Mouse (Mus musculus) CH12.LX (cell line): ENCODE data around the gene Ifitm7. TPM values are rescaled to one million over a fixed set of nuclear protein-coding genes. Genes with fewer than 3 reads are reported as not detected.

Experiments used
- DNase-seq: peaks from one replicate; pipeline ENCODE4 v3.0.0-alpha.2; 2013; ENCODE audit errors: extremely low read depth
- H3K27ac ChIP-seq: 2 replicates; pipeline ENCODE4 v1.5.1; 2012; ENCODE audit warnings: low read depth, mild to moderate bottlenecking, control low read depth, moderate library complexity; ENCODE audit not compliant: insufficient read depth
- H3K27me3 ChIP-seq: replicated peaks from 2 replicates; pipeline ENCODE3; 2012; ENCODE audit warnings: inconsistent platforms
- H3K36me3 ChIP-seq, 2 experiments: replicated peaks in 1 of 2; 2 replicates each; pipeline versions ENCODE3 to v1.6.1; 2012; ENCODE audit warnings: inconsistent platforms in 1 of 2, low read length in 1 of 2, mild to moderate bottlenecking in 1 of 2, mixed read lengths in 1 of 2, moderate library complexity in 1 of 2; ENCODE audit not compliant: control insufficient read depth in 1 of 2, insufficient read depth in 1 of 2
- H3K4me1 ChIP-seq, 2 experiments: 2 replicates each; pipeline ENCODE4 v1.6.1; 2012; ENCODE audit warnings: inconsistent platforms in 1 of 2, moderate library complexity in 1 of 2; ENCODE audit not compliant: insufficient read depth in 2 of 2, control insufficient read depth in 1 of 2
- H3K4me2 ChIP-seq: 2 replicates; pipeline ENCODE4 v1.6.1; 2012; ENCODE audit warnings: low read depth, mild to moderate bottlenecking, control low read depth; ENCODE audit not compliant: poor library complexity, insufficient read depth, severe bottlenecking
- H3K4me3 ChIP-seq, 3 experiments: fragments of 150-350 bp in 1 of 3; sonication (generic) in 1 of 3; replicated peaks in 1 of 3; 2 replicates each; pipeline versions ENCODE3 to v1.5.1; 2011 to 2012; ENCODE audit warnings: low read depth in 2 of 3, low read length in 2 of 3, mild to moderate bottlenecking in 2 of 3, moderate library complexity in 2 of 3, control low read depth in 1 of 3, improper control_type of control experiment in 1 of 3, inconsistent platforms in 1 of 3, mixed read lengths in 1 of 3; ENCODE audit not compliant: poor library complexity in 1 of 3
- H3K79me2 ChIP-seq: replicated peaks from 2 replicates; pipeline ENCODE4 v1.6.1; 2012; ENCODE audit warnings: mild to moderate bottlenecking, moderate library complexity; ENCODE audit not compliant: control insufficient read depth, poor library complexity, insufficient read depth, severe bottlenecking; ENCODE audit errors: extremely low read depth
- H3K9ac ChIP-seq: 2 replicates; pipeline ENCODE4 v1.6.1; 2012; ENCODE audit warnings: low read depth, mild to moderate bottlenecking, control low read depth, moderate library complexity; ENCODE audit not compliant: insufficient read depth
- H3K9me3 ChIP-seq: replicated peaks from 2 replicates; pipeline ENCODE3; 2012; ENCODE audit warnings: low read length, inconsistent platforms, mixed read lengths
- BHLHE40 ChIP-seq: IDR thresholded peaks from 2 replicates; pipeline ENCODE4 v1.6.1; 2011; ENCODE audit warnings: mild to moderate bottlenecking, low read depth, low read length, improper control_type of control experiment
- CHD1 ChIP-seq: IDR thresholded peaks from 2 replicates; pipeline ENCODE4 v1.6.1; 2012; ENCODE audit warnings: low read depth, low read length, improper control_type of control experiment, inconsistent platforms
- CHD2 ChIP-seq: IDR thresholded peaks from 2 replicates; pipeline ENCODE4 v1.6.1; 2011; ENCODE audit warnings: low read length, improper control_type of control experiment
- CTCF ChIP-seq, 2 experiments: IDR thresholded peaks in 1 of 2; conservative IDR thresholded peaks in 1 of 2; 2 replicates each; pipeline ENCODE4 v1.5.1; 2011 to 2012; ENCODE audit warnings: low read depth in 2 of 2, low read length in 2 of 2, improper control_type of control experiment in 1 of 2, inconsistent platforms in 1 of 2, mild to moderate bottlenecking in 1 of 2, moderate library complexity in 1 of 2
- ELF1 ChIP-seq: IDR thresholded peaks from 2 replicates; pipeline ENCODE4 v1.6.1; 2014; ENCODE audit warnings: low read depth, mild to moderate bottlenecking, inconsistent platforms, low read length, improper control_type of control experiment
- EP300 ChIP-seq: IDR thresholded peaks from 2 replicates; pipeline ENCODE4 v1.6.1; 2011; ENCODE audit warnings: low read length, improper control_type of control experiment
- GABPA ChIP-seq: IDR thresholded peaks from 2 replicates; pipeline ENCODE4 v1.6.1; 2012; ENCODE audit warnings: low read depth, low read length, improper control_type of control experiment, inconsistent platforms; ENCODE audit not compliant: insufficient replicate concordance
- IRF4 ChIP-seq: IDR thresholded peaks from 2 replicates; pipeline ENCODE4 v1.6.1; 2014; ENCODE audit warnings: low read depth, mild to moderate bottlenecking, inconsistent platforms, low read length, improper control_type of control experiment
- JUND ChIP-seq: conservative IDR thresholded peaks from 2 replicates; pipeline ENCODE4 v1.6.1; 2011; ENCODE audit warnings: low read depth, low read length, improper control_type of control experiment
- MAX ChIP-seq: IDR thresholded peaks from 2 replicates; pipeline ENCODE4 v1.6.1; 2011; ENCODE audit warnings: low read length, improper control_type of control experiment
- MAZ ChIP-seq: IDR thresholded peaks from 2 replicates; pipeline ENCODE4 v1.6.1; 2012; ENCODE audit warnings: low read depth, mild to moderate bottlenecking, inconsistent platforms, low read length, improper control_type of control experiment, moderate library complexity
- MYC ChIP-seq: IDR thresholded peaks from 2 replicates; pipeline ENCODE4 v1.6.1; 2011; ENCODE audit warnings: low read depth, mild to moderate bottlenecking, improper control_type of control experiment, low read length
- POLR2A ChIP-seq: IDR thresholded peaks from 2 replicates; pipeline ENCODE4 v1.6.1; 2011; ENCODE audit warnings: low read depth, mild to moderate bottlenecking, improper control_type of control experiment, low read length
- POLR2AphosphoS2 ChIP-seq: IDR thresholded peaks from 2 replicates; pipeline ENCODE4 v1.6.1; 2011; ENCODE audit warnings: low read depth, low read length, improper control_type of control experiment
- RAD21 ChIP-seq: IDR thresholded peaks from 2 replicates; pipeline ENCODE4 v1.6.1; 2011; ENCODE audit warnings: low read depth, mild to moderate bottlenecking, low read length, improper control_type of control experiment, moderate library complexity
- SMC3 ChIP-seq: IDR thresholded peaks from 2 replicates; pipeline ENCODE4 v1.6.1; 2011; ENCODE audit warnings: low read depth, low read length, improper control_type of control experiment
- TBP ChIP-seq: conservative IDR thresholded peaks from 2 replicates; pipeline ENCODE4 v1.6.1; 2011; ENCODE audit warnings: low read depth, low read length, improper control_type of control experiment
- TCF12 ChIP-seq: IDR thresholded peaks from 2 replicates; pipeline ENCODE4 v1.6.1; 2014; ENCODE audit warnings: low read depth, mild to moderate bottlenecking, inconsistent platforms, low read length, improper control_type of control experiment
- UBTF ChIP-seq: IDR thresholded peaks from 2 replicates; pipeline ENCODE4 v1.6.1; 2012; ENCODE audit warnings: low read depth, mild to moderate bottlenecking, inconsistent platforms, low read length, improper control_type of control experiment, moderate library complexity
- ZKSCAN1 ChIP-seq: IDR thresholded peaks from 2 replicates; pipeline ENCODE4 v1.6.1; 2012; ENCODE audit warnings: low read depth, inconsistent platforms, low read length, improper control_type of control experiment, borderline replicate concordance
- ZMIZ1 ChIP-seq: IDR thresholded peaks from 2 replicates; pipeline ENCODE4 v1.6.1; 2012; ENCODE audit warnings: low read depth, mild to moderate bottlenecking, inconsistent platforms, low read length, improper control_type of control experiment
- ZNF384 ChIP-seq: IDR thresholded peaks from 2 replicates; pipeline ENCODE4 v1.6.1; 2012; ENCODE audit warnings: low read depth, low read length, improper control_type of control experiment, inconsistent platforms
- dilution Hi-C: fragments of 300-500 bp; cut with MboI; formaldehyde crosslinking; loops from 2 replicates; pipeline ENCODE4 v1.14.3; 2020; ENCODE audit warnings: low sequenced_read_pairs; ENCODE audit not compliant: extremely low pct_unique_long_range_greater_than_20kb, extremely low pct_ligation_motif_present
- in situ Hi-C: fragments of 300-500 bp; cut with MboI; formaldehyde crosslinking; loops from 3 replicates; pipeline ENCODE4 v1.14.3; 2019; ENCODE audit warnings: low sequenced_read_pairs, low pct_ligation_motif_present, low pct_unique_long_range_greater_than_20kb, mixed read lengths
- polyA plus RNA-seq: library from polyadenylated mRNA; unstranded; fragments of >175 nt; gene quantifications from 2 replicates; pipeline ENCODE4 v1.2.1, GENCODE M21; 2012; ENCODE audit warnings: low read depth; ENCODE audit not compliant: insufficient read length
- total RNA-seq, 2 experiments: library from RNA; depleted of rRNA; stranded (reverse); fragments of 300-350 nt in 1 of 2; fragments of >200 nt in 1 of 2; gene quantifications; 2 replicates each; pipeline ENCODE4 v1.2.3; 2012 to 2014

Gene Ifitm7
- total and polyA plus RNA-seq, 3 experiments, result not detected

DNA sequence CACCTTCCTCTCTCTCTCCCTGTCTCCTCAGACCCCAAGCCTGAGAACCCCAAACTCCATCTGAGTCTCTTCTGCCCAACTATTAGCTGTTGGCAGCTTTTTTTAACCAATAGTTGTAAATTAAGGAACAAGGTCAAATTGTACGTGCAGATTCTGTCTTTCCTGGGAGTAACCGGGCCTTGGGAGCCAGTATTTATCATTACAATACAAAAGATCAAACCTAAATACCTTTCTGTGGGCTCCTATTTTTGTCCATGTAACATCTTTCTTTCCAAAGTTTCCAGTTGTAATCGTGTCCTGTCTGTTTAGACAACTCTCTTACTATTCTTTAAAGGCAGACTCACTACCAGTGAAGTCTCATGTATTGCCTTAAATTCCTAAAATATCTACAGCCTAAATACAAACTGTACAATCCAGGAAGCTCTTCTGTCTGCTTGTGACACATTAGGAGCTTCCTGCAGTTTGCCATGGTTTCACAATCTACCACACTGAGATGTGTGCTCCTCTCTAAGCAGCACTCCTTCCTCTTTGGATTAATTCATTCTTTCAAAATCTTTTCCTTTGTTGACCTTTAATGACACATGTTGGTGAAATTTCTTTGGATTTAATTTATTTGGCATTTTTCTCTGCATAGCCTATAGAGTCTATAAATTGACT lies 34.6 kb upstream of the Ifitm7 start:
- Histone ChIP-seq H3K27ac (no peak overlapping the region), H3K27me3 (no peaks in the 10 kb centered on the region), H3K4me1 (no peaks in the 10 kb centered on the region), H3K36me3 (no peaks in the 10 kb centered on the region), H3K9me3 (no peaks in the 10 kb centered on the region), H3K79me2 (no peaks in the 10 kb centered on the region), H3K4me2 (no peak overlapping the region), H3K4me3 (no peak overlapping the region), H3K9ac (no peak overlapping the region)
- in situ Hi-C loops (no loop called here), dilution Hi-C loops (no loop called here)
- DNase-seq, result no peak
- no peak for TF ChIP-seq POLR2A
- TF ChIP-seq IRF4, result no peak
- TF ChIP-seq CTCF (conservative IDR thresholded peaks at IDR 0.05 in 1 of 2, IDR thresholded peaks at IDR 0.05 in 1 of 2; ENCODE audit: low read depth in 2 of 2, low read length in 2 of 2), result no peak
- TF ChIP-seq GABPA, result no peak
- no peak for TF ChIP-seq RAD21
- no peak for TF ChIP-seq ZMIZ1
- TF ChIP-seq ZNF384, result no peak
- no peak for TF ChIP-seq BHLHE40
- no peak for TF ChIP-seq TCF12
- TF ChIP-seq ZKSCAN1, result no peak

DNA sequence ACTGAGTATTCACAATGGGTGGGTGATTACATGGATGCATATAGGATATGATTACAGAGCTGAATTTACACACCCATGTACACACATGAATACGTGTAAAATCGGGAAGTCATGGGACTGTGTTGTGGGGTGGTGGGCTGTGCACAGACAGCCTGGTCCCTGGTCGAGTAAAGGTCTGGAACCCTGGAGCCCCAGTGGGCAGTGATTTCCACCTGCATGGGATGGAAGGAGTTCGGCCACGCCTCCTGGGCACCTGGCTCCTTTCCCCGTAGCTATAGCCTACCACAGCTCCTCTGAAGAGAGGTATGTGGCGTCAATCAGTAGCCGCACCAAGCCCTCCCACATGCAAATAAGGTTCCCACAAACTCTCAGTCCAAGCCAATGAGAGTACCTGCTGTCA lies 30.6 kb upstream of the Ifitm7 start:
- dilution Hi-C loops (no loop called here), in situ Hi-C loops (no loop called here)
- Histone ChIP-seq H3K9me3 (no peaks in the 10 kb centered on the region), H3K4me1 (no peaks in the 10 kb centered on the region), H3K27me3 (no peaks in the 10 kb centered on the region), H3K9ac (no peak overlapping the region), H3K36me3 (no peaks in the 10 kb centered on the region), H3K79me2 (no peaks in the 10 kb centered on the region), H3K4me2 (no peak overlapping the region), H3K4me3 (no peak overlapping the region), H3K27ac (no peak overlapping the region)
- DNase-seq, result no peak
- no peak for TF ChIP-seq MAZ
- TF ChIP-seq ZKSCAN1, result no peak
- no peak for TF ChIP-seq IRF4
- TF ChIP-seq POLR2AphosphoS2, result no peak
- TF ChIP-seq JUND, result no peak
- no peak for TF ChIP-seq EP300

DNA sequence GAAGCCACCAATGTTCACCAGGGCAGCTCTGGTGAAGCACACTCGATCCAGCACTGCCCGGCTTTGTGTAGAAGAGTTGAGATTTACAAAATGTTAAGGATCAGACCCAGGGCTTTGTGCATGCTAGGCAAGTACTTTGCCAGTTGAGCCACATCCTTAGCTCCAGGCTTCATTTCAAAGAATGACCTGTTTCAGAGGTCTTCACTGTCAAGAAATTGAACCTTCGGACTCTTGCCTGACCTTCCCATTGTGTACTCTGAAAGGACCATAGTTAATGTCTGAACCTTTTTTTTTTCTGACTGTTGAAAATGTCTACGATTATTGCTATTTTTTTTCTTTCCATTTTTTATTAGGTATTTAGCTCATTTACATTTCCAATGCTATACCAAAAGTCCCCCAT lies 23.3 kb upstream of the Ifitm7 start:
- in situ Hi-C loops, result no loop called here
- Histone ChIP-seq H3K36me3 (no peaks in the 10 kb centered on the region), H3K27ac (no peak overlapping the region), H3K4me1 (peaks cover 0 to 3% of the 10 kb centered on the region in 2 experiments; a peak in 1 of 4 replicates), H3K9ac (no peak overlapping the region), H3K79me2 (no peaks in the 10 kb centered on the region), H3K4me2 (no peak overlapping the region), H3K9me3 (no peaks in the 10 kb centered on the region), H3K27me3 (peaks cover 2% of the 10 kb centered on the region), H3K4me3 (no peak overlapping the region)
- no peak for TF ChIP-seq MYC
- no peak for TF ChIP-seq ZNF384
- TF ChIP-seq ZKSCAN1, result no peak
- TF ChIP-seq MAX, result no peak
- no peak for TF ChIP-seq CHD2
- no peak for TF ChIP-seq CHD1
- no peak for TF ChIP-seq BHLHE40
- no peak for TF ChIP-seq TCF12
- no peak for TF ChIP-seq ZMIZ1
- no peak for TF ChIP-seq MAZ
- TF ChIP-seq SMC3, result no peak
- TF ChIP-seq IRF4, result no peak
- TF ChIP-seq RAD21, result no peak
- TF ChIP-seq TBP, result no peak
- no peak for TF ChIP-seq UBTF
- TF ChIP-seq GABPA, result no peak
- no peak for TF ChIP-seq ELF1
- dilution Hi-C loops, result no loop called here
- DNase-seq, result no peak
